Mouse (Mus musculus): ENCODE results near the gene Lrrc4b.

DNA sequence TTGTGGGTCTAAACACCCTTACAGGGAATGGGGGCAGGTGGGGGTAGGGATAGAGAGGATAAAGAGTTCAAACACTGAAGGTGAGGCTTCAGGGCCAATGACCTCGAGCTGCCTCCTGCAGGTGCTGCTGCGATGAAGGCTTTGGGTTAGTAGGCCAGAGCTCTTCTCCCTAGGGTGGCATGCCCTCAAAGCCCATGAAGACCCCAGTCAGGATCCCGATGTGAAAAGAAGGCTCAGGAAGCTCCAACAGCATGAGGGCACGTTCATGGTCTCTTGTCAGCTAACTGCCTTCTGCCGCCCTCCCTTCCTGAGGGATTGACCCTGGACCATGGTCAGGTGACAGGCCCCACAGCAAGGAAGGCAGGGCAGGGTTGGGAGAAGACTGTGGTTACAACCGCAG lies 31.2 kb downstream of the Lrrc4b start:
- TF ChIP-seq POLR2A (IDR thresholded peaks at IDR 0.05; ENCODE audit: low read depth, low read length) = no peak
- TF ChIP-seq CTCF (IDR thresholded peaks at IDR 0.05; ENCODE audit: extremely low read depth, insufficient read depth, insufficient read length, insufficient replicate concordance) = no peak

All from spleen, adult 2 months (tissue).